Comparison of ENCODE assay signal across 18 mouse cellular contexts in the genomic region with DNA sequence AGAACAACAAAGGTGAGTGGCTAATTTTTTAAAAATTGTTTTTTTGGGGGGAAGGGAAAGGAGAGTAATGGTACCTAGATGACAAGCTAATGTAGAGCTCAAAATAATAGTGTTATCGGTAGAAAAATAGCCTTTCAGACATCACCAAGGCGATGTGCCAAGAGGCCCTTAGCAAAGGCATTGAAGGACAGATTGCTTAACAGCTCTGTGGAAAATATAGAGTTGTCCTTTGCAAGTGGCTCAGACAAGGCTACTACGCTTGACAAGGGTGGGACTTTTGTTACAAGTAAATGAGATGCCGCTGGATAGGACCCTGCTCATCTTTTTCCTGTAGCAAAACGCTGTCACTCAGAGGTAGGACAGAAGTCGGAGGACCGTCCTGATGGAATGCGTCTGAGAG. TPM values are rescaled to one million over a fixed set of nuclear protein-coding genes. Genes with fewer than 3 reads are reported as not detected.
A peak's percentile ranks its signal among the peaks of the same experiment; 100 is the strongest.
DNase-seq lines count a peak whose midpoint lies in the region; ATAC-seq and TF ChIP-seq lines count a peak whose summit lies in the region.
"Had no signal": no experiment of that assay in that cellular context is flagged by ENCODE, and none has a peak within 500 bp of the region (broad histone marks: within the 10 kb centered on the region; RNA-seq: fewer than 3 reads in every experiment).

No protein-coding gene starts in this region.

- TF ChIP-seq CTCF in heart, adult 2 months (IDR thresholded peaks at IDR 0.05) = no peak

- no peak overlapping the region for H3K9ac ChIP-seq in heart, adult 2 months (ENCODE audit: low read depth, low read length)
- no peak overlapping the region for H3K9ac ChIP-seq in midbrain, embryonic 14.5 days (replicated peaks; ENCODE audit: low read length)
- no peak overlapping the region for H3K9ac ChIP-seq in midbrain, embryonic 11.5 days (ENCODE audit: low read length)
- H3K9ac ChIP-seq in hindbrain, embryonic 16.5 days (ENCODE audit: low read depth, low read length) = no peak overlapping the region
- H3K9ac ChIP-seq: embryonic facial prominence, embryonic 12.5 days; limb, embryonic 12.5 days; lung, embryonic 15.5 days had no signal

- no peak for ATAC-seq in midbrain, embryonic 14.5 days (ENCODE audit: low FRiP score, low TSS enrichment)
- ATAC-seq in midbrain, embryonic 11.5 days (ENCODE audit: low FRiP score) = no peak
- no peak for ATAC-seq in hindbrain, embryonic 16.5 days

- TF ChIP-seq EP300 in heart, adult 2 months (IDR thresholded peaks at IDR 0.05; ENCODE audit: insufficient read depth, low read depth, low read length) = no peak

- H3K27me3 ChIP-seq in heart, adult 2 months (ENCODE audit: control insufficient read depth, insufficient read depth, low read length) = no peaks in the 10 kb centered on the region
- H3K27me3 ChIP-seq in midbrain, embryonic 14.5 days (ENCODE audit: control insufficient read depth, insufficient read depth, low read length) = no peaks in the 10 kb centered on the region
- no peaks in the 10 kb centered on the region for H3K27me3 ChIP-seq in midbrain, embryonic 11.5 days (ENCODE audit: control insufficient read depth, insufficient read depth, low read length)
- H3K27me3 ChIP-seq in hindbrain, embryonic 16.5 days (replicated peaks; ENCODE audit: control insufficient read depth, insufficient read depth, low read length) = no peaks in the 10 kb centered on the region
- H3K27me3 ChIP-seq: embryonic facial prominence, embryonic 12.5 days; limb, embryonic 12.5 days; lung, embryonic 15.5 days had no signal

- peak; percentile 27 to 32 for DNase-seq in heart, adult 2 months
- no peak for DNase-seq in heart, postnatal 25 days (ENCODE audit: low spot score)
- DNase-seq in midbrain, embryonic 14.5 days = peak; percentile 28
- DNase-seq in midbrain, embryonic 11.5 days (ENCODE audit: low spot score, missing footprints) = no peak
- peak; percentile 3 to 43 for DNase-seq in heart, adult 9 months (ENCODE audit: low spot score in 2 of 2)
- DNase-seq in lung, postnatal 10 days = peak; percentile 25
- no peak for DNase-seq in urinary bladder, adult 18-20 months (ENCODE audit: low spot score in 2 of 2)
- DNase-seq: cerebellum, postnatal 14 days; layer of hippocampus, postnatal 36 days; thymus, adult 18-20 months had no signal

- no peaks in the 10 kb centered on the region; the same call in 1 of the 2 replicates for H3K4me1 ChIP-seq in heart, adult 2 months (ENCODE audit: control insufficient read depth, insufficient read depth, low read length)
- 0 out of 2 replicates have a peak, but pooled peaks cover 3% of the 10 kb centered on the region for H3K4me1 ChIP-seq in midbrain, embryonic 14.5 days (ENCODE audit: control insufficient read depth, insufficient read depth, low read length)
- no peaks in the 10 kb centered on the region for H3K4me1 ChIP-seq in midbrain, embryonic 11.5 days (ENCODE audit: control insufficient read depth, insufficient read depth, low read length)
- H3K4me1 ChIP-seq in hindbrain, embryonic 16.5 days (ENCODE audit: control insufficient read depth, insufficient read depth, low read depth, low read length) = 0 out of 2 replicates have a peak, but pooled peaks cover 2% of the 10 kb centered on the region
- H3K4me1 ChIP-seq: embryonic facial prominence, embryonic 12.5 days; limb, embryonic 12.5 days; lung, embryonic 15.5 days had no signal

- 45% methylated on average over 8 of the region's 8 CpGs for WGBS in heart, adult 2 months
- 76% methylated on average over 8 of the region's 8 CpGs for WGBS in midbrain, embryonic 14.5 days
- 89% methylated on average over 8 of the region's 8 CpGs for WGBS in midbrain, embryonic 11.5 days
- 73% methylated on average over 8 of the region's 8 CpGs for WGBS in hindbrain, embryonic 16.5 days

- no peak overlapping the region for H3K4me3 ChIP-seq in heart, adult 2 months
- no peak overlapping the region for H3K4me3 ChIP-seq in midbrain, embryonic 14.5 days (replicated peaks; ENCODE audit: low read depth, low read length)
- no peak overlapping the region for H3K4me3 ChIP-seq in midbrain, embryonic 11.5 days (ENCODE audit: low read depth, low read length)
- no peak overlapping the region for H3K4me3 ChIP-seq in hindbrain, embryonic 16.5 days (ENCODE audit: low read length)
- H3K4me3 ChIP-seq: embryonic facial prominence, embryonic 12.5 days; limb, embryonic 12.5 days; lung, embryonic 15.5 days had no signal

- H3K9me3 ChIP-seq in midbrain, embryonic 14.5 days (ENCODE audit: control insufficient read depth, low read length) = no peaks in the 10 kb centered on the region
- no peaks in the 10 kb centered on the region for H3K9me3 ChIP-seq in midbrain, embryonic 11.5 days (ENCODE audit: control insufficient read depth, low read length)
- H3K9me3 ChIP-seq in hindbrain, embryonic 16.5 days (ENCODE audit: control insufficient read depth, low read length) = no peaks in the 10 kb centered on the region
- H3K9me3 ChIP-seq: embryonic facial prominence, embryonic 12.5 days; limb, embryonic 12.5 days; lung, embryonic 15.5 days had no signal

- no peaks in the 10 kb centered on the region; the same call in 1 of the 2 replicates for H3K36me3 ChIP-seq in heart, adult 2 months (ENCODE audit: control insufficient read depth, insufficient read depth, low read length)
- H3K36me3 ChIP-seq in midbrain, embryonic 14.5 days (ENCODE audit: control insufficient read depth, insufficient read depth, low read length) = no peaks in the 10 kb centered on the region
- no peaks in the 10 kb centered on the region for H3K36me3 ChIP-seq in midbrain, embryonic 11.5 days (ENCODE audit: control insufficient read depth, insufficient read depth, low read length)
- H3K36me3 ChIP-seq in hindbrain, embryonic 16.5 days (ENCODE audit: control insufficient read depth, insufficient read depth, low read length) = no peaks in the 10 kb centered on the region
- H3K36me3 ChIP-seq: embryonic facial prominence, embryonic 12.5 days; limb, embryonic 12.5 days; lung, embryonic 15.5 days had no signal

- no peak overlapping the region; the same call in 1 of the 2 replicates for H3K27ac ChIP-seq in heart, adult 2 months
- H3K27ac ChIP-seq in midbrain, embryonic 14.5 days (replicated peaks; ENCODE audit: low read depth, low read length) = no peak overlapping the region
- H3K27ac ChIP-seq in midbrain, embryonic 11.5 days (ENCODE audit: low read depth, low read length) = no peak overlapping the region
- no peak overlapping the region for H3K27ac ChIP-seq in hindbrain, embryonic 16.5 days (ENCODE audit: low read depth, low read length)
- H3K27ac ChIP-seq: embryonic facial prominence, embryonic 12.5 days; limb, embryonic 12.5 days; lung, embryonic 15.5 days had no signal

- intact Hi-C loops in heart, adult 2 months (cut with DNase I) = loop anchor here (5.0 kb wide), 1 partner anchor 40 kb away; no protein-coding TSS in a partner anchor
- intact Hi-C loops in heart, postnatal 25 days (cut with DNase I) = no loop called here

- TF ChIP-seq POLR2A in heart, adult 2 months (IDR thresholded peaks at IDR 0.05; ENCODE audit: insufficient read depth, low read depth, low read length) = no peak

- H3K4me2 ChIP-seq in midbrain, embryonic 14.5 days (ENCODE audit: low read length) = no peak overlapping the region
- no peak overlapping the region for H3K4me2 ChIP-seq in midbrain, embryonic 11.5 days
- no peak overlapping the region for H3K4me2 ChIP-seq in hindbrain, embryonic 16.5 days (ENCODE audit: low read length)
- H3K4me2 ChIP-seq: embryonic facial prominence, embryonic 12.5 days; limb, embryonic 12.5 days; lung, embryonic 15.5 days had no signal

- no peaks in the 10 kb centered on the region for H3K79me2 ChIP-seq in heart, adult 2 months (replicated peaks; ENCODE audit: control insufficient read depth, insufficient read depth, low read length)

RNA-seq across cellular contexts. Expression of a gene that starts 25.5 kb away (rescaled TPM):
- under 1 TPM; 0.18 to 0.47 TPM for total RNA-seq in heart, adult 2 months (2021)
- 1.3 and 1.4 TPM in 2 replicates for polyA plus RNA-seq in heart, adult 2 months (2012; rRNA removed)
- under 1 TPM; 0.44 to 0.53 TPM for total RNA-seq in heart, postnatal 25 days (2021)
- polyA plus RNA-seq in midbrain, embryonic 14.5 days (2014; fragmentation: Nextera tagmentation; extraction: Ambion mirVana) = not detected in 2 replicates
- not detected in 2 replicates for polyA plus RNA-seq in midbrain, embryonic 11.5 days (2014; fragmentation: Nextera tagmentation; extraction: Ambion mirVana)
- polyA plus RNA-seq in hindbrain, embryonic 16.5 days (2015; fragmentation: Nextera tagmentation; extraction: Ambion mirVana) = 0.14 and 0.16 TPM in 2 replicates
- total RNA-seq: gastrocnemius, adult 8-10 months; monocyte, adult 5-6 weeks; neutrophil, adult 5-6 weeks had no signal
- polyA plus RNA-seq: embryonic facial prominence, embryonic 12.5 days; forebrain, embryonic 11.5 days; limb, embryonic 12.5 days had no signal

Comparison
In these comparisons a context has a peak if more than half of its experiments do, and no peak if none do; other contexts are left out.
1. DNase-seq: peak in heart, adult 2 months (2 of 2), midbrain, embryonic 14.5 days (single experiment), heart, adult 9 months (2 of 2) and lung, postnatal 10 days (single experiment); none in heart, postnatal 25 days (single experiment), midbrain, embryonic 11.5 days (single experiment) and urinary bladder, adult 18-20 months (0 of 2).